12 mouse cellular contexts compared by ENCODE assay signal in the genomic region with DNA sequence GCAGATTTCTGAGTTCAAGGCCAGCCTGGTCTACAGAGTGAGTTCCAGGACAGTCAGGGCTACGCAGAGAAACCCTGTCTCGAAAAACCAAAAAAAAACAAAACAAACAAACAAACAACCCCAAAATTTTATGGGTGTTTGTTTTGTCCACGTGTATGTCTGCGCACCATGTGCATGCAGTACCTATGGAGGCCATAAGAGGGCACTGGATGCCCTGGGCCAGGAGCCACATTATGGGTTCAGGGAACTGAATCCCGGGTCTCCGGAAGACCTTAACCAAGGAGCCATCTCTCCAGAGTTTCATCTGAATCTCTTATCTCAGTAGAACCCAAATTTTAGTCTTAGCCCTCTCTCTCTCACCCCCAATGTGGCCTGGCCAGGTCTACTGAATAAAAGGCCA. TPM values are rescaled to one million over a fixed set of nuclear protein-coding genes. Genes with fewer than 3 reads are reported as not detected.
DNase-seq lines count a peak whose midpoint lies in the region; ATAC-seq and TF ChIP-seq lines count a peak whose summit lies in the region.
"Had no signal": no experiment of that assay in that cellular context is flagged by ENCODE, and none has a peak within 500 bp of the region (broad histone marks: within the 10 kb centered on the region; RNA-seq: fewer than 3 reads in every experiment).

No protein-coding gene starts in this region.

- DNase-seq in embryo, embryonic 10 days (ENCODE audit: low spot score) = peak; percentile 33
- no peak for DNase-seq in embryo, embryonic 9.5 days (ENCODE audit: extremely low spot score)
- DNase-seq in midbrain, postnatal 0 days (ENCODE audit: low spot score) = no peak
- DNase-seq in midbrain, embryonic 14.5 days = no peak
- no peak for DNase-seq in stomach, postnatal 0 days (ENCODE audit: low spot score)
- DNase-seq in midbrain, embryonic 10.5 days (ENCODE audit: low spot score) = no peak
- no peak for DNase-seq in layer of hippocampus, postnatal 36 days
- DNase-seq: adrenal gland, postnatal 14 days had no signal

- no peak overlapping the region for H3K4me2 ChIP-seq in midbrain, postnatal 0 days (ENCODE audit: low read depth, low read length, poor library complexity, severe bottlenecking)
- H3K4me2 ChIP-seq in midbrain, embryonic 14.5 days (ENCODE audit: low read length) = no peak overlapping the region
- H3K4me2 ChIP-seq in stomach, postnatal 0 days (replicated peaks; ENCODE audit: low read depth) = no peak overlapping the region
- H3K4me2 ChIP-seq: heart, embryonic 11.5 days; intestine, embryonic 15.5 days; limb, embryonic 12.5 days had no signal

- no peak overlapping the region for H3K9ac ChIP-seq in midbrain, postnatal 0 days (replicated peaks; ENCODE audit: low read length, poor library complexity, severe bottlenecking)
- H3K9ac ChIP-seq in midbrain, embryonic 14.5 days (replicated peaks; ENCODE audit: low read length) = no peak overlapping the region
- H3K9ac ChIP-seq in stomach, postnatal 0 days (ENCODE audit: low read length) = no peak overlapping the region
- H3K9ac ChIP-seq: intestine, embryonic 15.5 days; limb, embryonic 12.5 days had no signal

- H3K9me3 ChIP-seq in midbrain, postnatal 0 days (ENCODE audit: low read length) = no peaks in the 10 kb centered on the region
- no peaks in the 10 kb centered on the region for H3K9me3 ChIP-seq in midbrain, embryonic 14.5 days (ENCODE audit: control insufficient read depth, low read length)
- no peaks in the 10 kb centered on the region for H3K9me3 ChIP-seq in stomach, postnatal 0 days (ENCODE audit: control insufficient read depth, low read length)
- peaks cover 10% of the 10 kb centered on the region; the same call in 1 of the 2 replicates for H3K9me3 ChIP-seq in midbrain, embryonic 10.5 days (replicated peaks)
- H3K9me3 ChIP-seq: intestine, embryonic 15.5 days had no signal

- H3K27me3 ChIP-seq in midbrain, postnatal 0 days (ENCODE audit: insufficient read depth, low read length) = no peaks in the 10 kb centered on the region
- no peaks in the 10 kb centered on the region for H3K27me3 ChIP-seq in midbrain, embryonic 14.5 days (ENCODE audit: control insufficient read depth, insufficient read depth, low read length)
- no peaks in the 10 kb centered on the region for H3K27me3 ChIP-seq in stomach, postnatal 0 days (ENCODE audit: control insufficient read depth, insufficient read depth, low read length)
- H3K27me3 ChIP-seq in midbrain, embryonic 10.5 days (ENCODE audit: low read depth, poor library complexity, severe bottlenecking) = no peaks in the 10 kb centered on the region
- H3K27me3 ChIP-seq: intestine, embryonic 15.5 days; limb, embryonic 12.5 days had no signal

- no peak for TF ChIP-seq EP300 in stomach, postnatal 0 days (optimal IDR thresholded peaks at IDR 0.05)

- no peaks in the 10 kb centered on the region for H3K4me1 ChIP-seq in midbrain, postnatal 0 days (ENCODE audit: insufficient read depth, low read length)
- no peaks in the 10 kb centered on the region for H3K4me1 ChIP-seq in midbrain, embryonic 14.5 days (ENCODE audit: control insufficient read depth, insufficient read depth, low read length)
- no peaks in the 10 kb centered on the region for H3K4me1 ChIP-seq in stomach, postnatal 0 days (replicated peaks; ENCODE audit: control insufficient read depth, insufficient read depth)
- H3K4me1 ChIP-seq in midbrain, embryonic 10.5 days = no peaks in the 10 kb centered on the region
- H3K4me1 ChIP-seq: intestine, embryonic 15.5 days; limb, embryonic 12.5 days had no signal

- no peak for ATAC-seq in midbrain, postnatal 0 days (ENCODE audit: low FRiP score)
- ATAC-seq in midbrain, embryonic 14.5 days (ENCODE audit: low FRiP score, low TSS enrichment) = no peak
- ATAC-seq in erythroid progenitor cell, adult 5-6 weeks (replicated peaks; ENCODE audit: low FRiP score, poor library complexity, severe bottlenecking) = peak; percentile 66
- no peak for ATAC-seq in stomach, postnatal 0 days (ENCODE audit: low FRiP score, low TSS enrichment)
- ATAC-seq: intestine, embryonic 15.5 days had no signal

- no peaks in the 10 kb centered on the region for H3K36me3 ChIP-seq in midbrain, postnatal 0 days (ENCODE audit: insufficient read depth, low read length)
- H3K36me3 ChIP-seq in midbrain, embryonic 14.5 days (ENCODE audit: control insufficient read depth, insufficient read depth, low read length) = no peaks in the 10 kb centered on the region
- no peaks in the 10 kb centered on the region for H3K36me3 ChIP-seq in stomach, postnatal 0 days (ENCODE audit: control insufficient read depth, insufficient read depth, low read length)
- no peaks in the 10 kb centered on the region for H3K36me3 ChIP-seq in midbrain, embryonic 10.5 days
- H3K36me3 ChIP-seq: intestine, embryonic 15.5 days; limb, embryonic 12.5 days had no signal

- WGBS in midbrain, postnatal 0 days = 85% methylated on average over 6 of the region's 6 CpGs
- 78% methylated on average over 6 of the region's 6 CpGs for WGBS in midbrain, embryonic 14.5 days
- 82% methylated on average over 6 of the region's 6 CpGs for WGBS in stomach, postnatal 0 days
- WGBS in midbrain, embryonic 10.5 days = 82% methylated on average over 6 of the region's 6 CpGs

- no peak overlapping the region for H3K4me3 ChIP-seq in midbrain, postnatal 0 days (ENCODE audit: low read depth, low read length)
- no peak overlapping the region for H3K4me3 ChIP-seq in midbrain, embryonic 14.5 days (replicated peaks; ENCODE audit: low read depth, low read length)
- no peak overlapping the region for H3K4me3 ChIP-seq in stomach, postnatal 0 days (ENCODE audit: low read depth, low read length)
- no peak overlapping the region for H3K4me3 ChIP-seq in midbrain, embryonic 10.5 days
- H3K4me3 ChIP-seq: intestine, embryonic 15.5 days; limb, embryonic 12.5 days had no signal

- TF ChIP-seq CTCF in midbrain, postnatal 0 days (IDR thresholded peaks at IDR 0.05) = peak; percentile 46
- peak; percentile 61 for TF ChIP-seq CTCF in stomach, postnatal 0 days (IDR thresholded peaks at IDR 0.05; ENCODE audit: low read depth)

- no peak overlapping the region for H3K27ac ChIP-seq in midbrain, postnatal 0 days (ENCODE audit: low read depth, low read length)
- H3K27ac ChIP-seq in midbrain, embryonic 14.5 days (replicated peaks; ENCODE audit: low read depth, low read length) = no peak overlapping the region
- H3K27ac ChIP-seq in stomach, postnatal 0 days (replicated peaks) = no peak overlapping the region
- H3K27ac ChIP-seq in midbrain, embryonic 10.5 days (replicated peaks) = no peak overlapping the region
- H3K27ac ChIP-seq: intestine, embryonic 15.5 days; limb, embryonic 12.5 days had no signal

RNA-seq across cellular contexts. Expression of a gene that starts 14.7 kb away (rescaled TPM):
- 43.2 and 47.7 TPM in 2 replicates for total RNA-seq in midbrain, postnatal 0 days (2014; rRNA removed)
- polyA plus RNA-seq in midbrain, postnatal 0 days (2015; fragmentation: Nextera tagmentation; extraction: Ambion mirVana) = 56.4 and 58.2 TPM in 2 replicates
- 30.9 and 31.3 TPM in 2 replicates for polyA plus RNA-seq in midbrain, embryonic 14.5 days (2014; fragmentation: Nextera tagmentation; extraction: Ambion mirVana)
- 66.3 and 66.7 TPM in 2 replicates for total RNA-seq in erythroid progenitor cell, adult 5-6 weeks (2015; ENCODE audit: low replicate concordance)
- 88.6 and 120 TPM in 2 replicates for total RNA-seq in erythroid progenitor cell, adult 5-6 weeks (2017; ENCODE audit: low replicate concordance)
- polyA plus RNA-seq in stomach, postnatal 0 days (2015; fragmentation: Nextera tagmentation; extraction: Ambion mirVana) = 18.7 and 19.5 TPM in 2 replicates
- 43.4 and 43.7 TPM in 2 replicates for polyA plus RNA-seq in midbrain, embryonic 10.5 days (2016; fragmentation: Nextera tagmentation; extraction: Ambion mirVana)
- total RNA-seq in layer of hippocampus, postnatal 36 days (2021) = 10 to 100 TPM; 68.8 to 78.9 TPM
